Mouse (Mus musculus) forebrain, embryonic 16.5 days (tissue): ENCODE measurements at regions not wholly inside any gene's neighbourhood (a gene's known extent, or its start where the extent isn't known, plus 50 kb on each side); places are given as distances from the start of the nearest gene placed in this dataset.

Source experiments
- ATAC-seq: fragments of 200-750 bp; cut with Nextera tagmentation; 2 replicates; pipeline ENCODE4 v1.8.0; 2017; ENCODE audit warnings: mild to moderate bottlenecking, moderate library complexity
- H3K27ac ChIP-seq: fragments of 300-500 bp; sonication (generic); 2 replicates; pipeline ENCODE4 v1.5.1; 2014; ENCODE audit warnings: low read length, control low read depth
- H3K27me3 ChIP-seq: fragments of 300-500 bp; sonication (generic); replicated peaks from 2 replicates; pipeline ENCODE4 v1.6.1; 2014; ENCODE audit warnings: low read length; ENCODE audit not compliant: control insufficient read depth, insufficient read depth
- H3K36me3 ChIP-seq: fragments of 300-500 bp; sonication (generic); 2 replicates; pipeline ENCODE4 v1.6.1; 2014; ENCODE audit not compliant: control insufficient read depth, insufficient read depth
- H3K4me1 ChIP-seq: fragments of 300-500 bp; sonication (generic); replicated peaks from 2 replicates; pipeline ENCODE4 v1.6.1; 2014; ENCODE audit warnings: low read length; ENCODE audit not compliant: control insufficient read depth, insufficient read depth
- H3K4me2 ChIP-seq: fragments of 300-500 bp; sonication (generic); 2 replicates; pipeline ENCODE4 v1.6.1; 2014; ENCODE audit warnings: mild to moderate bottlenecking, low read length, control low read depth
- H3K4me3 ChIP-seq: fragments of 300-500 bp; sonication (generic); replicated peaks from 2 replicates; pipeline ENCODE4 v1.5.1; 2014; ENCODE audit warnings: mild to moderate bottlenecking, low read length, control low read depth
- H3K9ac ChIP-seq: fragments of 300-500 bp; sonication (generic); replicated peaks from 2 replicates; pipeline ENCODE4 v1.6.1; 2014; ENCODE audit warnings: low read depth, low read length, control low read depth
- H3K9me3 ChIP-seq: fragments of 300-500 bp; sonication (generic); 2 replicates; pipeline ENCODE4 v1.6.1; 2016; ENCODE audit warnings: low read length; ENCODE audit not compliant: control insufficient read depth
- WGBS: fragments of 180-500 bp; shearing (Covaris S2); extraction: QIAGEN DNeasy Blood & Tissue Kit; methylation state at CpG from one replicate; pipeline ENCODE4 v1.1.7; 2014; 5-methylcytosine and 5-hydroxymethylcytosine counted together

DNA sequence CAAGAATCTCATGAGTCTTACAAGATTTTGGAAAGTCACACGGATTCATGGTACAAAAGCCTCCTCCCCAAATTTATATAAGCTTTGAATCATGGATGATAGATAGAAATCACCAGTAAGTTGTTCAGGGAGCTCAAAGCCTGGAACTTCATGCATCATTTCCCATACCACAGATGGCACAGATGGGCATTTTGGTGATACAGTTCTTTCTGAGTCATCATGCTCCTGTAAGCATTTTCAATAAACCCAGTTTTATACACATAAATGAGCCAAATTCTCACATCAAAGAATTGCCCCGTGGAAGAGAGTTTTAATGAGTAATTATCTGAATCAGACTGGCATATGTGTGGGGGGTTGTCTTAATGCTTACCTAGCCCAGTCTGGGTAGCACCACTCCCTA is 379.1 kb upstream of the Anxa10 start:
- no peaks in the 10 kb centered on the region for H3K36me3 ChIP-seq
- no peaks in the 10 kb centered on the region for H3K9me3 ChIP-seq
- WGBS: 44% methylated on average over 2 of the region's 2 CpGs
- peak; percentile 72 for ATAC-seq
- H3K4me2 ChIP-seq: no peak overlapping the region
- H3K9ac ChIP-seq: no peak overlapping the region
- H3K27me3 ChIP-seq: no peaks in the 10 kb centered on the region
- no peak overlapping the region for H3K27ac ChIP-seq
- H3K4me3 ChIP-seq: no peak overlapping the region
- H3K4me1 ChIP-seq: no peaks in the 10 kb centered on the region

DNA sequence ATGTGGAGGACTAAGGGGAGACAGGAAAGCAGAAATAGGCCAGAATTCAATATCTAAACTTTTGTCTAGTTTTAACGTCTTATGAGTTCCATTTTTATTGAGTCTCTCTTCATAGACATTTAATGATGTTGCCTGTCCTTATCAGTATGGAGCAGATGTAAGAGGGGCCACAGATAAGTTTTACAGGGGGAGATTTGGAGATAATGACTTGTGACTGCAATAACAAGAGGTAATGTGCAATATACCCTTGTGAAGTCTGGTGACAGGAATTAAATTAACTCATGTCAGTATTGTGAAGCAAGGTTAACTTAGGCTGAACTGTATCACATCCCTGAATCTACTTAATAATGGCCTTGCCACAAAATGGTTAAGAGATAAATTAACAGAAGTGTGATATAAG is 359.6 kb upstream of the Anxa10 start:
- no peak for ATAC-seq
- H3K27me3 ChIP-seq: no peaks in the 10 kb centered on the region
- H3K9me3 ChIP-seq: no peaks in the 10 kb centered on the region
- no peaks in the 10 kb centered on the region for H3K4me1 ChIP-seq
- H3K4me2 ChIP-seq: no peak overlapping the region
- H3K9ac ChIP-seq: no peak overlapping the region
- H3K27ac ChIP-seq: no peak overlapping the region
- no peak overlapping the region for H3K4me3 ChIP-seq
- WGBS: 90% methylated on average over 1 of the region's 1 CpGs
- no peaks in the 10 kb centered on the region for H3K36me3 ChIP-seq
